Mouse (Mus musculus) frontal cortex, postnatal 36 days (tissue): ENCODE measurements around the gene Gdf9.
A peak's percentile ranks its signal among the peaks of the same experiment; 100 is the strongest.

Experiments
- DNase-seq, 2 experiments: peaks; one replicate each; pipeline ENCODE4 v3.0.0; 2022; ENCODE audit warnings: low spot score in 2 of 2

Gene Gdf9

GRCm38 (mm10) chr11:53445562-53445961, 14.7 kb downstream of the Gdf9 start:
- no peak for DNase-seq

- no peak for DNase-seq
Observed at GRCm38 (mm10) chr11:53446183-53446582, 15.4 kb downstream of the Gdf9 start.

GRCm38 (mm10) chr11:53447996-53448395, 17.2 kb downstream of the Gdf9 start:
- DNase-seq = no peak

DNA sequence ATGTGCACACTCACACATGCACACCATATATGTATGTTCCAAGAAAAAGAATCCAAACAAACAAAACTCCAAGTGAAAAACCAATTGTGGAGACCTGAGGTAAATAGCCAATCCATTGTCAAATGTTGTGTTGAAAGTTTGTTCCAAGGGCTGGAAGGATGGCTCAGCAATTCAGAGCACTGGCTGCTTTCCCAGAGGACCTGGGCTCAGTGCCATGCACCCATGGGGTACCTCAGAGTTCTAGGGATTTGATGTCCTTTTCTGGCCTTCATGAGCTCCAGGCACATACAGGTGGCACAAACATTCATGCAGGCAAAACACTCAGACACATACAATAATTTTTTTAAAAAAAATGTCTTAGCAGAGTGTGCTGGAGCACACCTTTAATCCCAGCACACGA, 17.7 kb downstream of the Gdf9 start:
- DNase-seq = no peak

DNA sequence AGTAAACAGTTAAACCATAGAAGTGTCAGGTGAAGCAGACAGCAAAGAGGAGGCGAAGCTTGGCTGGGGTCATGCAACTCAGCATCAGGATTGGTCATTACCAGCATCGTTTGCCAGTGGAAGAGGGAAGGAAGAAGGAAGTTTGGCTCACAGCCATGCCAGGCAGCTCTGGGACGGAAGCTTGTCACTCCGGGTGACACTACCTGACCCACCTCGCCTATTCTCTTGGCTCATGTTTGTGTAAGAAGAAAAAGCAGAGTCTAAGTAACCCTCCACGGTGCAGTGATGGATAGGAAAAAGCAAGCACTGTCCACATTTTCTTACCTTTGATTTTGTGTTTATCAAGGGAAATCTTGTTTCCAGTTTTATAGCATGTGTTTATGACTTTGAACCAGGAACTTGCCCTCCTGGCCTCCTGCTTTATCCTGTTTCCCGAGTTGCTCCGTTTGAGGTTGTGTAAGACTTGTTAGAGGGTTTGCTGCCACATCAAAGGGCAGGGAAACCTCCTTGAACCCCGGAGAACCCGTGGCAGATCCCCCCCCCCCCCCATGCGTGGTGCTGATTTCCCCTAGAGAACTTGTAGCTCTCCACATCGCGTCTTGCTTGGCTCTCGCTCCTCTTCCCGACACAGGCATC, 19.4 kb downstream of the Gdf9 start:
- DNase-seq = no peak

- no peak for DNase-seq
Observed at GRCm38 (mm10) chr11:53451361-53451760, 20.5 kb downstream of the Gdf9 start.

GRCm38 (mm10) chr11:53452396-53452795, 21.6 kb downstream of the Gdf9 start:
- no peak for DNase-seq

DNA sequence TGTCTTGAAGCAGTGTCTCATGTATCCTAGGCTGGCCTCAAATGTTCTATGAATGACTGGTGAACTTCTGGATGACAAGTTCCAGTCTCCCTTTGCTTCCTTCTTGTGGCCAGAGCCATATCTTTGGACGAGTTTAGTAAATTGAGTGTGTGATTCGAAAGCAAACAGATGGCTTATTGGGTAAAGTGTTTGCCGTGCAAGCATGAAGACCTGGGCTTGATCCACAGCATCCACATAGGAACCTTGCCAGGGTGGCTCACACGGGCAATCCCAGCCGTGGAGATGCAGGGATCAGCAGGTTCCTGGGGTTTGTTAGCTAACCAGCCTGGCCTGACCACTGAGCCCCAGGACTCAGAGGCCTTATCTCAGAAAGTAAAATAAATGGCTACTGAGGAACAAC, 22.2 kb downstream of the Gdf9 start:
- DNase-seq = no peak

GRCm38 (mm10) chr11:53456474-53457371, 25.9 kb downstream of the Gdf9 start, which contains the start of the genes Gm10447 and Shroom1:
Gene Gm10447 (minus strand): TSS chr11:53457110.
Gene Shroom1 (plus strand): TSS chr11:53457205.
- peak in 1 of 2 experiments; percentile 33 for DNase-seq

DNA sequence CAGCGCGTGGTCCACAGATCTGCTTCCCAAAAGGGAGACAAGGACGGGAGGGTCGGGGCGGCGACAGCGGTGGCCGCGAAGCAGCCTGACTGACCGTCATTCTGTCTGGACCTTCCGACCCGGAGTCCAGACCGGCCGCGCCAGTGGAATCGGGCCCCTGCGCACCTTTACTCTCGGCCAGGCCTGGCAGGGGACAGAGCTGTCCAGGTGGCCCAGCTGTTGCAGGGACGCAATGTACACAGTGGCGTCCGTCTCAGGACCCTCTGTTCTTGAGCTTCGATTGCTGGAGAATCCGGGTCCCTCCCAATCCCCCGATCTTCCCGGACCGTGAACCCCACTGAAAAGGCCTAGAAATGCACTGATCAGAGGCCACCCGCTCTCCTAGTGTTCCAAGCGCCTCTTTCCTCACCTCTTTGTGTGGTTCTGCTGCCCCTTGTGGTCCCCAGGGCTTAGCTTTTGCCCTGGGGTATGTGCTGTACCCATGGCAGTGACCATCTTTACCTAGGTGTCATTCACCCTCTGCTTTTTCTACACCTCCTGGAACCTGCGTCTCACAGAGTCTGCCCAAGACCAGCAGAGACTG, 26.6 kb downstream of the Gdf9 start:
- no peak for DNase-seq

- DNase-seq = no peak
Observed at GRCm38 (mm10) chr11:53458996-53459395, 28.2 kb downstream of the Gdf9 start.

- DNase-seq = no peak
Observed at GRCm38 (mm10) chr11:53460192-53460591, 29.4 kb downstream of the Gdf9 start.

- DNase-seq = no peak
Observed at GRCm38 (mm10) chr11:53461727-53462126, 30.9 kb downstream of the Gdf9 start.

- peak; percentile 62 to 72 for DNase-seq
Observed at GRCm38 (mm10) chr11:53463551-53464424, 33.0 kb downstream of the Gdf9 start.

DNA sequence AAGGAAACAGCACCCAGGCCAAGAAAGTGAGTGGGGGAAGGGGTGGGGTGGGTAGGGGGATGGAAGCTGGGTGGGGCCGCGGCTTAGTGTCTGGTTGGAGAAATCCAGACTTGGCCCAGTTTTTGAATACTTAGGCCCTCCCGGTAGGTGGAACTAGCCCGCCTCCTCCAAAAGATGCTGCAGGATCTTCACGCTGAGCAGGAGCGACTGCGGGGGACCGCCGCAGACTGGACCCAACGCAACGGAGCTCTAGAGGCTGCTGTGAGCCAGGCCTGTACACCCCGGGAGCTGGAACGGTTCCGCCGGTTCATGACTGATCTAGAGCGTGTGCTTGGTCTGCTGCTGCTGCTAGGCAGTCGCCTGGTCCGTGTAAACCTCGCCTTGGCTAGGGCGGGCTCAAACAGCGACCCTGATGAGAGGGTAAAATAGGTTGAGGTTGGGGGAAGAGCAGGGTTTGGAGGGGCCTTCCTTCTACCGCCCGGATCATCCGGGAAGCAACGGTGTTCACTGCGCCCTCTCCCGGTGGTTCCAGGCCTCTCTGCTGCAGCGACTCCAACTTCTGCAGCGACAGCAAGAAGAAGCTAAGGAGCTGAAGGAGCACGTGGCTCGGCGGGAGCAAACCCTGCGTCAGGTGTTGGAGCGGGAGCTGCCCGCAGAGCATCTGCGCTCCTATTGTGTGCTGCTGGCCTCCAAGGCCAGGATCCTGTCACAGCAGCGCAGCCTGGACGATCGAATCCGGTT, 35.6 kb downstream of the Gdf9 start:
- peak; percentile 82 to 87 for DNase-seq

DNA sequence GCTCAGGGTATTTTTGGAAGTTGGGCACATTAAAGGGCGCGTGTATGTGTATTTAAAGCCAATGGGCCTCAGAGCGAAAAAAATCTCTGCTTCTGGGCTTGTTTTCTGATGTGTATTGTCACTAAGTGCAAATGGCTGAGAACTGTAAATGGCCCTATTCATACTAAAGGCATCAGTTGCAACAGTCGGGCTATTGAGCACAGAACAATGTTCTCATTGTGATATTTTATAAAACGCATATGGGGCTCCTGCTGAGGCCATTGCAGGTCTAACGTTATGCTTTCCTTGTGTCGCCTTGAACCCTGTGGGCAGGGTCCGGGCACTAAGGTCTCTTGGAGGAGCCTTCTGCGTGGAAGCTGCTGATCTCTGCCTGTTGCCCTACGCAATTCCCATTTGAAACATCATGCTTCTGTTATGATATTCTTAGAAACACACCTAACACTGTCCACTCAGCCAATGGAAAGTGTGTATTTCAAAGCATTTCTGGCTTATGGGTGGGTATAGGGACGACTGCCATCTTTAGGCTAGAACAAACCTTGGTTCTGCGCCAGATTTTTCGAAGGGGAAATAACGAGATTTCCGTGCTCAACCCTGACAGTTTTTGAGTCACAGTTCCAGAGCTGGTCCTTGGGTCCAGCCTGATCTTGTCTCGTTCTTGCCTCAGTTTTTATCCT, 38.6 kb downstream of the Gdf9 start:
- DNase-seq = no peak

DNA sequence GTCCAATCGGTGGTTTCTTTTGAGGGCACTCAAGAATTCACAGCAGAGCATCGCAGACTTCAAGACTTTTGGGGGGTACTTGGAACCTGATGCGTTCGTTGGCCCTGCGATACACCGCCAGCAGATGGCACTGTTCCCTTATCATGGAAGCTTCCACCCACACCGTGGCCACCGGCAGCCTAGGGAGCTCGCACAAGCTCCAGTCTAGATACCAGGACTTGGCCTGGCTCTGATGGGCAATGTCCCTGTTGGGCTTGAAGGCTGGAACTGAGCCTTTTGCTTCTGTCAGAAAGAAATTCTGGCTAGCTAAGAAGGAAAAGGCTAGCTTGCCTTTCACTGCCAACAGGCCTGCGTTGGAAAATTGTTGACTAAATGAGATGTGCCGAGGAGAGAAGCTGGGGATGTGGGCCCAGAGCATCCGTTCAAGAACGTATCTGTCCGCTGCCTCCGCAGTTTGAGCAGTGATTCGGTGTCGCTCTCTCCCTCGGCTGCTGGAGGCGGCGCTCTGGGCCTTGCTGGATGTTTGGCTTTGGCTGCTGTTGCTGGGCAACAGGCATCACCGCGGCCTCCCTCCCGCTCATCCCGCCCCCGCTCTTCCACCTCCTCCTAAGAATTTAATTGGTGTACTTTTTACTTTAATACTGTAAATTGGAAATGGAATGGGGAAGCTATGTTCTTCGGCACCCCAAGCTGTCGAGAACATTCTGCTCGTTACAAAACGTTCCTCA, 39.3 kb downstream of the Gdf9 start, which contains the start of gene Gm9837:
Gm9837 (minus strand) TSS at position 512 of the 728 bp plus-strand sequence.
- DNase-seq = peak; percentile 95

GRCm38 (mm10) chr11:53472709-53473108, 41.9 kb downstream of the Gdf9 start:
- no peak for DNase-seq

GRCm38 (mm10) chr11:53475620-53476019, 44.8 kb downstream of the Gdf9 start:
- peak in 1 of 2 experiments; percentile 32 for DNase-seq
